Mouse (Mus musculus): ENCODE results near the gene Ubtf. TPM values are rescaled to one million over a fixed set of nuclear protein-coding genes. Genes with fewer than 3 reads are reported as not detected.
A peak's percentile ranks its signal among the peaks of the same experiment; 100 is the strongest.

Gene Ubtf
- polyA plus RNA-seq, 1 experiment: not detected

- H3K4me1 ChIP-seq (ENCODE audit: control insufficient read depth, insufficient read depth, low read length): peaks cover 19% of the 10 kb centered on the region
- 85% methylated on average over 22 of the region's 22 CpGs for WGBS
- TF ChIP-seq POLR2A (IDR thresholded peaks at IDR 0.05; ENCODE audit: insufficient read depth, low read depth, low read length): no peak
- TF ChIP-seq CTCF (IDR thresholded peaks at IDR 0.05; ENCODE audit: insufficient read depth, low read depth, low read length): no peak
- H3K27ac ChIP-seq (ENCODE audit: insufficient read depth, low read depth, low read length): no peak overlapping the region; the same call in 1 of the 2 replicates
- no peak overlapping the region for H3K4me3 ChIP-seq (ENCODE audit: insufficient read depth, low read depth, low read length)
Measured at GRCm38 (mm10) chr11:102309821-102310617, 9.5 kb downstream of the Ubtf start.

- H3K4me1 ChIP-seq (ENCODE audit: control insufficient read depth, insufficient read depth, low read length): peaks cover 19% of the 10 kb centered on the region
- 0 out of 2 replicates have a peak, but pooled peaks have one; percentile 12 for TF ChIP-seq POLR2A (IDR thresholded peaks at IDR 0.05; ENCODE audit: insufficient read depth, low read depth, low read length)
- TF ChIP-seq CTCF (IDR thresholded peaks at IDR 0.05; ENCODE audit: insufficient read depth, low read depth, low read length): peak; percentile 88
- under 1% methylated on average over 27 of the region's 27 CpGs for WGBS
- H3K4me3 ChIP-seq (ENCODE audit: insufficient read depth, low read depth, low read length): peak overlapping the region; percentile 15
- no peak overlapping the region; the same call in 1 of the 2 replicates for H3K27ac ChIP-seq (ENCODE audit: insufficient read depth, low read depth, low read length)
Measured at GRCm38 (mm10) chr11:102308979-102309378, 10.6 kb downstream of the Ubtf start.

- TF ChIP-seq POLR2A (IDR thresholded peaks at IDR 0.05; ENCODE audit: insufficient read depth, low read depth, low read length): no peak
- TF ChIP-seq CTCF (IDR thresholded peaks at IDR 0.05; ENCODE audit: insufficient read depth, low read depth, low read length): no peak
- H3K4me1 ChIP-seq (ENCODE audit: control insufficient read depth, insufficient read depth, low read length): peaks cover 19% of the 10 kb centered on the region
- H3K4me3 ChIP-seq (ENCODE audit: insufficient read depth, low read depth, low read length): no peak overlapping the region
- H3K27ac ChIP-seq (ENCODE audit: insufficient read depth, low read depth, low read length): no peak overlapping the region
- 81% methylated on average over 9 of the region's 9 CpGs for WGBS
Measured at GRCm38 (mm10) chr11:102308104-102308503, 11.4 kb downstream of the Ubtf start.

- WGBS: 59% methylated on average over 3 of the region's 3 CpGs
- H3K4me1 ChIP-seq (ENCODE audit: control insufficient read depth, insufficient read depth, low read length): peaks cover 16% of the 10 kb centered on the region
- H3K27ac ChIP-seq (ENCODE audit: insufficient read depth, low read depth, low read length): no peak overlapping the region
- no peak for TF ChIP-seq CTCF (IDR thresholded peaks at IDR 0.05; ENCODE audit: insufficient read depth, low read depth, low read length)
- TF ChIP-seq POLR2A (IDR thresholded peaks at IDR 0.05; ENCODE audit: insufficient read depth, low read depth, low read length): no peak
- H3K4me3 ChIP-seq (ENCODE audit: insufficient read depth, low read depth, low read length): no peak overlapping the region
Measured at GRCm38 (mm10) chr11:102305359-102305758, 14.2 kb downstream of the Ubtf start.

GRCm38 (mm10) chr11:102304141-102304540 is 15.4 kb downstream of the Ubtf start:
- WGBS: 45% methylated on average over 2 of the region's 2 CpGs
- Histone ChIP-seq H3K27ac (ENCODE audit: insufficient read depth, low read depth, low read length) (no peak overlapping the region), H3K4me1 (ENCODE audit: control insufficient read depth, insufficient read depth, low read length) (peaks cover 4% of the 10 kb centered on the region), H3K4me3 (ENCODE audit: insufficient read depth, low read depth, low read length) (no peak overlapping the region)
- TF ChIP-seq POLR2A (IDR thresholded peaks at IDR 0.05; ENCODE audit: insufficient read depth, low read depth, low read length) (no peak), CTCF (IDR thresholded peaks at IDR 0.05; ENCODE audit: insufficient read depth, low read depth, low read length) (no peak)

- Histone ChIP-seq H3K4me3 (ENCODE audit: insufficient read depth, low read depth, low read length) (no peak overlapping the region), H3K27ac (ENCODE audit: insufficient read depth, low read depth, low read length) (no peak overlapping the region), H3K4me1 (ENCODE audit: control insufficient read depth, insufficient read depth, low read length) (peaks cover 13% of the 10 kb centered on the region)
- 8% methylated on average over 1 of the region's 1 CpGs for WGBS
- no peak for TF ChIP-seq POLR2A (IDR thresholded peaks at IDR 0.05; ENCODE audit: insufficient read depth, low read depth, low read length)
- no peak for TF ChIP-seq CTCF (IDR thresholded peaks at IDR 0.05; ENCODE audit: insufficient read depth, low read depth, low read length)
Measured at GRCm38 (mm10) chr11:102299839-102300238, 19.7 kb downstream of the Ubtf start.

- peak overlapping the region; percentile 81 for H3K27ac ChIP-seq (ENCODE audit: insufficient read depth, low read depth, low read length)
- H3K4me3 ChIP-seq (ENCODE audit: insufficient read depth, low read depth, low read length): peak overlapping the region; percentile 93
- 26% methylated on average over 27 of the region's 27 CpGs for WGBS
- H3K4me1 ChIP-seq (ENCODE audit: control insufficient read depth, insufficient read depth, low read length): peaks cover 21% of the 10 kb centered on the region
- TF ChIP-seq CTCF (IDR thresholded peaks at IDR 0.05; ENCODE audit: insufficient read depth, low read depth, low read length) (no peak), POLR2A (IDR thresholded peaks at IDR 0.05; ENCODE audit: insufficient read depth, low read depth, low read length) (no peak)
Measured at GRCm38 (mm10) chr11:102297577-102298556, 21.7 kb downstream of the Ubtf start.

GRCm38 (mm10) chr11:102296491-102297472 is 22.8 kb downstream of the Ubtf start, which contains the start of gene Atxn7l3:
Gene Atxn7l3, minus strand, starts transcription at chr11:102296631.
- no peak for TF ChIP-seq CTCF (IDR thresholded peaks at IDR 0.05; ENCODE audit: insufficient read depth, low read depth, low read length)
- peak; percentile 83 for TF ChIP-seq POLR2A (IDR thresholded peaks at IDR 0.05; ENCODE audit: insufficient read depth, low read depth, low read length)
- peaks cover 21% of the 10 kb centered on the region for H3K4me1 ChIP-seq (ENCODE audit: control insufficient read depth, insufficient read depth, low read length)
- under 1% methylated on average over 100 of the region's 125 CpGs for WGBS
- H3K4me3 ChIP-seq (ENCODE audit: insufficient read depth, low read depth, low read length): peak within 1 kb of the TSS; percentile 93
- H3K27ac ChIP-seq (ENCODE audit: insufficient read depth, low read depth, low read length): peak within 1 kb of the TSS; percentile 81

Data from olfactory bulb, adult 2 months (tissue).